Mouse (Mus musculus) neural tube, embryonic 14.5 days (tissue): ENCODE data around the gene Arl5c. TPM values are rescaled to one million over a fixed set of nuclear protein-coding genes. Genes with fewer than 3 reads are reported as not detected.

Experiments used
- ATAC-seq: fragments of 200-750 bp; cut with Nextera tagmentation; 2 replicates; pipeline ENCODE4 v1.8.0; 2017; ENCODE audit warnings: low read depth, mild to moderate bottlenecking, moderate TSS enrichment, moderate library complexity
- H3K27ac ChIP-seq: fragments of 300-500 bp; sonication (generic); 2 replicates; pipeline ENCODE4 v1.5.1; 2014; ENCODE audit warnings: low read depth, mild to moderate bottlenecking, control low read depth, low read length, moderate library complexity, mixed read lengths
- H3K27me3 ChIP-seq: fragments of 300-500 bp; sonication (generic); 2 replicates; pipeline ENCODE4 v1.6.1; 2014; ENCODE audit warnings: low read length; ENCODE audit not compliant: control insufficient read depth, insufficient read depth
- H3K36me3 ChIP-seq: fragments of 300-500 bp; sonication (generic); 2 replicates; pipeline ENCODE4 v1.6.1; 2014; ENCODE audit warnings: low read length, mixed read lengths; ENCODE audit not compliant: control insufficient read depth, insufficient read depth
- H3K4me1 ChIP-seq: fragments of 300-500 bp; sonication (generic); 2 replicates; pipeline ENCODE4 v1.6.1; 2014; ENCODE audit warnings: low read length; ENCODE audit not compliant: control insufficient read depth, insufficient read depth
- H3K4me2 ChIP-seq: fragments of 300-500 bp; sonication (generic); 2 replicates; pipeline ENCODE4 v1.6.1; 2014; ENCODE audit warnings: mild to moderate bottlenecking, low read depth, low read length, control low read depth
- H3K4me3 ChIP-seq: fragments of 300-500 bp; sonication (generic); 2 replicates; pipeline ENCODE4 v1.5.1; 2014; ENCODE audit warnings: low read depth, low read length, control low read depth, mixed read lengths
- H3K9ac ChIP-seq: fragments of 300-500 bp; sonication (generic); replicated peaks from 2 replicates; pipeline ENCODE4 v1.6.1; 2014; ENCODE audit warnings: low read depth, mild to moderate bottlenecking, control low read depth, low read length, mixed read lengths
- H3K9me3 ChIP-seq: fragments of 300-500 bp; sonication (generic); 2 replicates; pipeline ENCODE4 v1.6.1; 2016; ENCODE audit warnings: low read length; ENCODE audit not compliant: control insufficient read depth
- WGBS: fragments of 180-500 bp; shearing (Covaris S2); extraction: QIAGEN DNeasy Blood & Tissue Kit; methylation state at CpG from one replicate; pipeline ENCODE4 v1.1.7; 2014; 5-methylcytosine and 5-hydroxymethylcytosine counted together
- microRNA-seq: library from miRNA; unstranded; fragments of <30 nt; microRNA quantifications from one replicate; pipeline ENCODE4, GENCODE M21; 2016
- polyA plus RNA-seq: library from polyadenylated mRNA; unstranded; fragments of >200 nt; fragmentation: Nextera tagmentation; extraction: Ambion mirVana; gene quantifications from 2 replicates; pipeline ENCODE4 v1.2.1, GENCODE M21; 2014

Arl5c gene
- polyA plus RNA-seq, 1 experiment from 2014 or later, result 11.0 TPM

- no peaks in the 10 kb centered on the region for H3K9me3 ChIP-seq
- H3K4me1 ChIP-seq, result no peaks in the 10 kb centered on the region
- H3K27ac ChIP-seq, result no peak overlapping the region
- no peak for ATAC-seq
- 84% methylated on average over 5 of the region's 5 CpGs for WGBS
- no peaks in the 10 kb centered on the region for H3K27me3 ChIP-seq
- no peaks in the 10 kb centered on the region for H3K36me3 ChIP-seq
- no peak overlapping the region for H3K4me2 ChIP-seq
- H3K9ac ChIP-seq, result no peak overlapping the region
- H3K4me3 ChIP-seq, result no peak overlapping the region
Measured at GRCm38 (mm10) chr11:97943256-97943655, 52.7 kb downstream of the Arl5c start.

GRCm38 (mm10) chr11:97942420-97943111 is 53.4 kb downstream of the Arl5c start:
- H3K9ac ChIP-seq, result no peak overlapping the region
- H3K27ac ChIP-seq, result no peak overlapping the region
- H3K36me3 ChIP-seq, result no peaks in the 10 kb centered on the region
- H3K27me3 ChIP-seq, result no peaks in the 10 kb centered on the region
- no peak overlapping the region for H3K4me3 ChIP-seq
- no peak overlapping the region for H3K4me2 ChIP-seq
- no peaks in the 10 kb centered on the region for H3K4me1 ChIP-seq
- 86% methylated on average over 15 of the region's 15 CpGs for WGBS
- H3K9me3 ChIP-seq, result no peaks in the 10 kb centered on the region
- ATAC-seq, result no peak

Small RNAs within 50 kb of the gene (microRNA-seq; reads per million reads assigned to microRNA genes)
- not detected for gene Gm22461
- gene Gm27597, result not detected

Other genes starting within 250 kb of the Arl5c start
- gene Cwc25, start 229.6 kb downstream of the Arl5c start, polyA plus RNA-seq, result 13.8 and 13.9 TPM in 2 replicates
- gene 1700001P01Rik, start 220.3 kb downstream of the Arl5c start, polyA plus RNA-seq, result 0.36 TPM in 1 of 2 replicates, not detected in the other
- gene Rpl23, start 213.7 kb downstream of the Arl5c start, polyA plus RNA-seq, result 347 and 366 TPM in 2 replicates
- gene Lasp1, start 197.2 kb downstream of the Arl5c start, polyA plus RNA-seq, result 82.9 and 99.8 TPM in 2 replicates
- 39.8 and 53.5 TPM in 2 replicates for gene B230217C12Rik, start 155.4 kb downstream of the Arl5c start, polyA plus RNA-seq
- 0.63 and 1.5 TPM in 2 replicates for gene Fbxo47, start 112.0 kb downstream of the Arl5c start, polyA plus RNA-seq
- 0.39 and 0.70 TPM in 2 replicates for gene Plxdc1, start 9.7 kb downstream of the Arl5c start, polyA plus RNA-seq
- gene Cacnb1, start 26.9 kb upstream of the Arl5c start, polyA plus RNA-seq, result 32.4 and 37.1 TPM in 2 replicates
- gene Rpl19, start 30.5 kb upstream of the Arl5c start, polyA plus RNA-seq, result 656 and 678 TPM in 2 replicates
- 16.0 and 18.1 TPM in 2 replicates for gene Stac2, start 57.3 kb upstream of the Arl5c start, polyA plus RNA-seq
- gene Fbxl20, start 154.2 kb upstream of the Arl5c start, polyA plus RNA-seq, result 21.1 and 26.2 TPM in 2 replicates
- 56.7 and 61.1 TPM in 2 replicates for gene Med1, start 197.1 kb upstream of the Arl5c start, polyA plus RNA-seq
- gene Cdk12, start 206.9 kb upstream of the Arl5c start, polyA plus RNA-seq, result 11.3 TPM in 2 replicates